Comparison of ENCODE assay signal across 8 mouse cellular contexts in genomic region chr13:23751478-23751956, GRCm38 (mm10). TPM values are rescaled to one million over a fixed set of nuclear protein-coding genes. Genes with fewer than 3 reads are reported as not detected.
DNase-seq lines count a peak whose midpoint lies in the region; ATAC-seq and TF ChIP-seq lines count a peak whose summit lies in the region.

No protein-coding gene starts in this region.

- DNase-seq in kidney, adult 9 months, result no peak
- peak; percentile 1 for DNase-seq in T-cell, adult 2 months (ENCODE audit: low spot score)
- DNase-seq in forebrain, postnatal 0 days, result peak; percentile 33
- no peak for DNase-seq in right cerebral cortex, postnatal 36 days (ENCODE audit: low spot score in 2 of 2)
- no peak for DNase-seq in cerebellum, adult 18-20 months
- DNase-seq in adrenal gland, postnatal 36 days, result no peak

- H3K4me3 ChIP-seq in kidney, embryonic 15.5 days (replicated peaks), result peak overlapping the region; percentile 47
- H3K4me3 ChIP-seq in forebrain, postnatal 0 days (ENCODE audit: low read depth, low read length), result peak overlapping the region; percentile 40

- no peak for TF ChIP-seq CTCF in forebrain, postnatal 0 days (IDR thresholded peaks at IDR 0.05; ENCODE audit: low read depth)

- H3K9me3 ChIP-seq in kidney, embryonic 15.5 days (replicated peaks), result no peaks in the 10 kb centered on the region
- no peaks in the 10 kb centered on the region for H3K9me3 ChIP-seq in forebrain, postnatal 0 days (ENCODE audit: low read length)

- no peaks in the 10 kb centered on the region for H3K36me3 ChIP-seq in kidney, embryonic 15.5 days
- H3K36me3 ChIP-seq in forebrain, postnatal 0 days (ENCODE audit: insufficient read depth), result no peaks in the 10 kb centered on the region

- peak overlapping the region; percentile 50 for H3K9ac ChIP-seq in kidney, embryonic 15.5 days
- peak overlapping the region; percentile 62; the same call in 1 of the 2 replicates for H3K9ac ChIP-seq in forebrain, postnatal 0 days

- under 1% methylated on average over 11 of the region's 11 CpGs for WGBS in kidney, embryonic 15.5 days
- 1% methylated on average over 11 of the region's 11 CpGs for WGBS in forebrain, postnatal 0 days

- H3K27me3 ChIP-seq in kidney, embryonic 15.5 days, result no peaks in the 10 kb centered on the region
- no peaks in the 10 kb centered on the region for H3K27me3 ChIP-seq in forebrain, postnatal 0 days (ENCODE audit: insufficient read depth, low read length)

- no peak for ATAC-seq in kidney, embryonic 15.5 days (replicated peaks; ENCODE audit: low FRiP score)
- no peak for ATAC-seq in forebrain, postnatal 0 days
- peak; percentile 13 for ATAC-seq in megakaryocyte progenitor cell, adult 5-6 weeks (replicated peaks; ENCODE audit: poor library complexity)

- peaks cover 17% of the 10 kb centered on the region for H3K4me1 ChIP-seq in kidney, embryonic 15.5 days
- H3K4me1 ChIP-seq in forebrain, postnatal 0 days (ENCODE audit: insufficient read depth), result no peaks in the 10 kb centered on the region

- peak overlapping the region; percentile 98 for H3K27ac ChIP-seq in kidney, embryonic 15.5 days
- peak overlapping the region; percentile 93 for H3K27ac ChIP-seq in forebrain, postnatal 0 days (ENCODE audit: low read depth, low read length)

- H3K4me2 ChIP-seq in kidney, embryonic 15.5 days, result peak overlapping the region; percentile 62
- H3K4me2 ChIP-seq in forebrain, postnatal 0 days (ENCODE audit: low read depth), result peak overlapping the region; percentile 69

RNA-seq across cellular contexts. Expression of gene Hist1h3b, which starts 0.6 kb away (rescaled TPM):
- polyA plus RNA-seq in kidney, embryonic 15.5 days (2015; fragmentation: Nextera tagmentation; extraction: Ambion mirVana), result 10.8 and 11.3 TPM in 2 replicates
- total RNA-seq in forebrain, postnatal 0 days (2014; rRNA removed), result 229 and 254 TPM in 2 replicates
- 0.25 and 0.67 TPM in 2 replicates for polyA plus RNA-seq in forebrain, postnatal 0 days (2015; fragmentation: Nextera tagmentation; extraction: Ambion mirVana)
- total RNA-seq in megakaryocyte progenitor cell, adult 5-6 weeks (2015), result 332 and 371 TPM in 2 replicates
- total RNA-seq in megakaryocyte progenitor cell, adult 5-6 weeks (2017), result 579 and 647 TPM in 2 replicates
- total RNA-seq in adrenal gland, postnatal 36 days (2021), result 10 to 100 TPM; 54.7 to 79.9 TPM

RNA-seq across cellular contexts. Expression of gene Hist1h2ab, which starts 0.6 kb away (rescaled TPM):
- 39.2 and 44.8 TPM in 2 replicates for polyA plus RNA-seq in kidney, embryonic 15.5 days (2015; fragmentation: Nextera tagmentation; extraction: Ambion mirVana)
- 305 and 340 TPM in 2 replicates for total RNA-seq in forebrain, postnatal 0 days (2014; rRNA removed)
- polyA plus RNA-seq in forebrain, postnatal 0 days (2015; fragmentation: Nextera tagmentation; extraction: Ambion mirVana), result 4.4 and 6.7 TPM in 2 replicates
- 28.1 and 45.4 TPM in 2 replicates for total RNA-seq in megakaryocyte progenitor cell, adult 5-6 weeks (2015)
- 2,397 and 3,405 TPM in 2 replicates for total RNA-seq in megakaryocyte progenitor cell, adult 5-6 weeks (2017)
- total RNA-seq in adrenal gland, postnatal 36 days (2021), result 10 to 100 TPM; 58.1 to 68.0 TPM

RNA-seq across cellular contexts. Expression of gene Hist1h2bb, which starts 5.0 kb away (rescaled TPM):
- polyA plus RNA-seq in kidney, embryonic 15.5 days (2015; fragmentation: Nextera tagmentation; extraction: Ambion mirVana), result 3.8 and 4.5 TPM in 2 replicates
- 647 and 680 TPM in 2 replicates for total RNA-seq in forebrain, postnatal 0 days (2014; rRNA removed)
- polyA plus RNA-seq in forebrain, postnatal 0 days (2015; fragmentation: Nextera tagmentation; extraction: Ambion mirVana), result not detected in 2 replicates
- total RNA-seq in megakaryocyte progenitor cell, adult 5-6 weeks (2015), result 232 TPM in 2 replicates
- total RNA-seq in megakaryocyte progenitor cell, adult 5-6 weeks (2017), result 3,020 and 3,268 TPM in 2 replicates
- 10 to 100 TPM; 34.0 to 41.3 TPM for total RNA-seq in adrenal gland, postnatal 36 days (2021)

RNA-seq across cellular contexts. Expression of gene Hist1h4b, which starts 5.3 kb away (rescaled TPM):
- 5.4 and 6.4 TPM in 2 replicates for polyA plus RNA-seq in kidney, embryonic 15.5 days (2015; fragmentation: Nextera tagmentation; extraction: Ambion mirVana)
- 184 and 254 TPM in 2 replicates for total RNA-seq in forebrain, postnatal 0 days (2014; rRNA removed)
- 1.8 and 3.0 TPM in 2 replicates for polyA plus RNA-seq in forebrain, postnatal 0 days (2015; fragmentation: Nextera tagmentation; extraction: Ambion mirVana)
- 33.6 and 56.1 TPM in 2 replicates for total RNA-seq in megakaryocyte progenitor cell, adult 5-6 weeks (2015)
- total RNA-seq in megakaryocyte progenitor cell, adult 5-6 weeks (2017), result 548 and 759 TPM in 2 replicates
- total RNA-seq in adrenal gland, postnatal 36 days (2021), result 100 to 1,000 TPM; 115 to 122 TPM

RNA-seq across cellular contexts. Expression of gene Hist1h3c, which starts 6.1 kb away (rescaled TPM):
- 12.6 and 13.5 TPM in 2 replicates for polyA plus RNA-seq in kidney, embryonic 15.5 days (2015; fragmentation: Nextera tagmentation; extraction: Ambion mirVana)
- 294 and 301 TPM in 2 replicates for total RNA-seq in forebrain, postnatal 0 days (2014; rRNA removed)
- polyA plus RNA-seq in forebrain, postnatal 0 days (2015; fragmentation: Nextera tagmentation; extraction: Ambion mirVana), result 0.84 TPM in 1 of 2 replicates, not detected in the other
- 88.8 and 93.1 TPM in 2 replicates for total RNA-seq in megakaryocyte progenitor cell, adult 5-6 weeks (2015)
- total RNA-seq in megakaryocyte progenitor cell, adult 5-6 weeks (2017), result 555 and 756 TPM in 2 replicates
- total RNA-seq in adrenal gland, postnatal 36 days (2021), result 10 to 100 TPM; 20.5 to 26.8 TPM

Comparison
In these comparisons a context has a peak if more than half of its experiments do, and no peak if none do; other contexts are left out.
1. DNase-seq: peak in T-cell, adult 2 months (single experiment) and forebrain, postnatal 0 days (single experiment); none in kidney, adult 9 months (single experiment), right cerebral cortex, postnatal 36 days (0 of 2), cerebellum, adult 18-20 months (0 of 2) and adrenal gland, postnatal 36 days (0 of 2).
2. RNA of gene Hist1h2bb, which starts 5.0 kb away (total RNA-seq): 232 to 3,268 TPM in megakaryocyte progenitor cell, adult 5-6 weeks and 647 to 680 TPM in forebrain, postnatal 0 days; 34.0 to 41.3 TPM in adrenal gland, postnatal 36 days; every median in the first group is over 4 times any median in the second.